Mouse (Mus musculus) limb, embryonic 12.5 days (tissue): ENCODE measurements around the gene A330070K13Rik. TPM values are rescaled to one million over a fixed set of nuclear protein-coding genes. Genes with fewer than 3 reads are reported as not detected.

Source experiments
- ATAC-seq: fragments of 200-750 bp; cut with Nextera tagmentation; 2 replicates; pipeline ENCODE4 v1.8.0; 2017; ENCODE audit warnings: low read depth, moderate TSS enrichment; ENCODE audit not compliant: insufficient number of reproducible peaks, insufficient read depth, low FRiP score, low TSS enrichment
- H3K27ac ChIP-seq: fragments of 300-500 bp; sonication (generic); 2 replicates; pipeline ENCODE4 v1.5.1; 2016; ENCODE audit warnings: mild to moderate bottlenecking, moderate library complexity
- H3K27me3 ChIP-seq: fragments of 300-500 bp; sonication (generic); 2 replicates; pipeline ENCODE4 v1.6.1; 2016; ENCODE audit warnings: mild to moderate bottlenecking, moderate library complexity
- H3K36me3 ChIP-seq: fragments of 300-500 bp; sonication (generic); 2 replicates; pipeline ENCODE4 v1.6.1; 2016; ENCODE audit warnings: mild to moderate bottlenecking, moderate library complexity
- H3K4me1 ChIP-seq: fragments of 300-500 bp; sonication (generic); replicated peaks from 2 replicates; pipeline ENCODE4 v1.6.1; 2016
- H3K4me2 ChIP-seq: fragments of 300-500 bp; sonication (generic); 2 replicates; pipeline ENCODE4 v1.6.1; 2016; ENCODE audit warnings: mild to moderate bottlenecking, moderate library complexity
- H3K4me3 ChIP-seq: fragments of 300-500 bp; sonication (generic); replicated peaks from 2 replicates; pipeline ENCODE4 v1.5.1; 2016; ENCODE audit warnings: mild to moderate bottlenecking
- H3K9ac ChIP-seq: fragments of 300-500 bp; sonication (generic); replicated peaks from 2 replicates; pipeline ENCODE4 v1.6.1; 2016; ENCODE audit warnings: mild to moderate bottlenecking, moderate library complexity
- H3K9me3 ChIP-seq: fragments of 300-500 bp; sonication (generic); 2 replicates; pipeline ENCODE4 v1.6.1; 2016; ENCODE audit warnings: mild to moderate bottlenecking, moderate library complexity
- WGBS: fragments of 180-500 bp; shearing (Covaris S2); methylation state at CpG from one replicate; pipeline ENCODE4 v1.1.7; 2016; 5-methylcytosine and 5-hydroxymethylcytosine counted together
- polyA plus RNA-seq: library from polyadenylated mRNA; unstranded; fragments of >200 nt; fragmentation: Nextera tagmentation; extraction: Ambion mirVana; gene quantifications from 2 replicates; pipeline ENCODE4 v1.2.1, GENCODE M21; 2016

Gene A330070K13Rik
- polyA plus RNA-seq, result not detected in 2 replicates

DNA sequence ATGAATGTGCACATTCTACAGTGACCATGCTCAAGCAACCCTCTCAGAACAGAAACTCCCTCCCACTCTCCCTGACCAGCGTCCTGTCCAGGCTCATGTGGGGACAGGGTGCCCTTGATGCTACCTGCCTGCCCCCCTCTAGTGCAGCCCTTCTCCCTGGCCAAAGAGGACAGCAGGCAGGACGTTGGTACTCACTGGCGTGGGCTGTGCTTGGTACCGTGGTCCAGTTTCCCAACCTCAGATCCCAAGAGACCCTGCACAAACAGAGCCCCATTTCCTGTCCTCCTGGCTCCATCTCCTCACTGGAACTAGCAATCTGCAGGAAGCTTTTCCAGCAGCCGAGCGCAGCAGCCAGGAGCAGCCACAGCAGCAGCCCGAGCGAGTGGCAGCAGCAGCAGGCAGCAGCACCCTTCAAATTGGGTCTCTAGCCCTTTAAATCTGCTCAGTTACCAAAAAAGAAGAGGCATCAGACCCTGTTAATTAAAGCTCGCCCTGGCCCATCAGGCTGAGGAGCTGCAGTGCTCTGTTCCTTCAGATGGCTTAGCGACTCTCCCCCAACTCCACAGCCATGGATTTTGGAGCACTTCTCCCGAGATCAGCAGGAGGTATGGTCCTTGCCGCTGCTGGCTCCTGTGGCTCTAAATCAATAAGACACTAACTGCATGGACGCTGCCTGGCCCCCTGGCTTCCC is at the start of gene A330070K13Rik:
A330070K13Rik (minus strand) TSS at position 410 of the 691 bp plus-strand sequence.
- WGBS, result 13% methylated on average over 13 of the region's 13 CpGs
- H3K9ac ChIP-seq, result no peak within 1 kb of the TSS; the same call in 1 of the 2 replicates

DNA sequence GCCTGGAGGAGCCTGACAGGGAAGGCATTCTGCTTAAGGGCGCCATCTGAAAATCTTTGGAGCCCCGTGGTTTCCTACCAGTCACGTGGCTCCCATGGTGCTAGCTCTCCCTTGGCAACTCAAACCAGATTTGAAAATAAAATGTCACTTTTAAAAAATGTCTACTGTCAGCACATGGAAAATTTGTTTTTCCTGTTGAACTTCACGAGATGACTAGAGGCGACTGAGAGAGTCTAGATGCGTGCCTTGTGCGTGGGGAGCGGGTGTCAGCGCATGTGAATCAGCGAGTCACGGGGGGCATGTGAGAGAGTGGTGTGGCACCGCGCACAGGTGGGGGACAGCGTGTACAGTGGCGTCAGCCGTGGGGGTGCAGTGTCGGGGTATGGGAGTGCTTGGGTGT is 27.1 kb upstream of the A330070K13Rik start:
- 93% methylated on average over 17 of the region's 17 CpGs for WGBS

More for the DNA sequence above, at the start of gene A330070K13Rik:
- no peak within 1 kb of the TSS for H3K27ac ChIP-seq
- H3K36me3 ChIP-seq, result no peaks in the 10 kb centered on the region
- no peak for ATAC-seq
- peaks cover 14% of the 10 kb centered on the region for H3K4me1 ChIP-seq
- H3K4me2 ChIP-seq, result peak within 1 kb of the TSS; percentile 54
- H3K4me3 ChIP-seq, result peak within 1 kb of the TSS; percentile 20
- no peaks in the 10 kb centered on the region for H3K27me3 ChIP-seq
- H3K9me3 ChIP-seq, result no peaks in the 10 kb centered on the region

DNA sequence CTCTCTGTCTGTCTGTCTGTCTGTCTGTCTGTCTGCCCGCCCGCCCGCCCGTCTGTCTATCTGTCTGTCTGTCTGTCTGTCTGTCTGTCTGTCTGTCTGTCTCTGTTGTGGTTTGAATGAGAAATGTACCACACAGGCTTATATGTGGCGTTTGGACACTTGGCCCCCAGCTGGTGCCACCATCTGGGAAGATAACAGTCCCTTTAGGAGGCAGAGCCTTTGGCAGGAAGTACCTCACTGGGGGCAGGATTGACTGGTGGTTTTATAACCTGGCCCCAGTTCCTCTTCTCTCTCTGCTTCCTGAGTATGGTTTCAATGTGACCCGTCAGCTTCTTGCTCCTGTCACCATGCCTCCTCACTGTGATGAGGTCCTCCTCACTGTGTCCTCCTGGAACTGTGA is 25.3 kb upstream of the A330070K13Rik start:
- no peak for ATAC-seq
- peaks cover 15% of the 10 kb centered on the region; the same call in 1 of the 2 replicates for H3K9me3 ChIP-seq
- H3K27ac ChIP-seq, result no peak overlapping the region
- no peak overlapping the region for H3K4me3 ChIP-seq
- H3K36me3 ChIP-seq, result no peaks in the 10 kb centered on the region
- H3K9ac ChIP-seq, result no peak overlapping the region
- H3K27me3 ChIP-seq, result no peaks in the 10 kb centered on the region; the same call in 1 of the 2 replicates
- H3K4me2 ChIP-seq, result no peak overlapping the region
- H3K4me1 ChIP-seq, result no peaks in the 10 kb centered on the region
- WGBS, result 89% methylated on average over 6 of the region's 6 CpGs

More for the DNA sequence above, 27.1 kb upstream of the A330070K13Rik start:
- Histone ChIP-seq H3K9ac (no peak overlapping the region), H3K9me3 (peaks cover 15% of the 10 kb centered on the region; the same call in 1 of the 2 replicates), H3K4me2 (no peak overlapping the region), H3K27ac (no peak overlapping the region), H3K4me3 (no peak overlapping the region), H3K27me3 (no peaks in the 10 kb centered on the region; the same call in 1 of the 2 replicates), H3K4me1 (no peaks in the 10 kb centered on the region), H3K36me3 (no peaks in the 10 kb centered on the region)
- ATAC-seq, result no peak

DNA sequence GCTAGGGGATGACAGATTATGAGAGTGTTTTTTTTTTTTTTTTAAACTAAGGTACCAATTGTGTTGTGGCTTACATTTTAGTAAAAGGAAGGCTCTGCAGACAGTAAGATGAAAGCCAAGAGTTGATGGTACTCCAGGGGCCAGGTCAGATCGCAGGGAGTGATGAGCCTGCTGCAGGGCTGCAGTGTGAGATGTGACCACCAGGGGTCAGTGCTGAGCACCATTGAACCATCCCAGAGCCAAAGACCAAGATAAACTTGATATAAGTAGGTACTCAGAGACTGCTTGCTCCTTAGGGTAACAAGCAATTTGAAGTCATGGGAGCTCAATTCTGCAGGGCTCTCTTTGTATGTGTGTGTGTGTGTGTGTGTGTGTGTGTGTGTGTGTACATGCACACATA is 20.8 kb upstream of the A330070K13Rik start:
- no peak overlapping the region for H3K4me3 ChIP-seq
- H3K27ac ChIP-seq, result no peak overlapping the region
- no peak overlapping the region for H3K4me2 ChIP-seq
- no peak for ATAC-seq
- no peaks in the 10 kb centered on the region for H3K36me3 ChIP-seq
- H3K27me3 ChIP-seq, result no peaks in the 10 kb centered on the region
- H3K4me1 ChIP-seq, result no peaks in the 10 kb centered on the region
- 42% methylated on average over 1 of the region's 1 CpGs for WGBS
- 0 out of 2 replicates have a peak, but pooled peaks cover 12% of the 10 kb centered on the region for H3K9me3 ChIP-seq
- no peak overlapping the region for H3K9ac ChIP-seq

DNA sequence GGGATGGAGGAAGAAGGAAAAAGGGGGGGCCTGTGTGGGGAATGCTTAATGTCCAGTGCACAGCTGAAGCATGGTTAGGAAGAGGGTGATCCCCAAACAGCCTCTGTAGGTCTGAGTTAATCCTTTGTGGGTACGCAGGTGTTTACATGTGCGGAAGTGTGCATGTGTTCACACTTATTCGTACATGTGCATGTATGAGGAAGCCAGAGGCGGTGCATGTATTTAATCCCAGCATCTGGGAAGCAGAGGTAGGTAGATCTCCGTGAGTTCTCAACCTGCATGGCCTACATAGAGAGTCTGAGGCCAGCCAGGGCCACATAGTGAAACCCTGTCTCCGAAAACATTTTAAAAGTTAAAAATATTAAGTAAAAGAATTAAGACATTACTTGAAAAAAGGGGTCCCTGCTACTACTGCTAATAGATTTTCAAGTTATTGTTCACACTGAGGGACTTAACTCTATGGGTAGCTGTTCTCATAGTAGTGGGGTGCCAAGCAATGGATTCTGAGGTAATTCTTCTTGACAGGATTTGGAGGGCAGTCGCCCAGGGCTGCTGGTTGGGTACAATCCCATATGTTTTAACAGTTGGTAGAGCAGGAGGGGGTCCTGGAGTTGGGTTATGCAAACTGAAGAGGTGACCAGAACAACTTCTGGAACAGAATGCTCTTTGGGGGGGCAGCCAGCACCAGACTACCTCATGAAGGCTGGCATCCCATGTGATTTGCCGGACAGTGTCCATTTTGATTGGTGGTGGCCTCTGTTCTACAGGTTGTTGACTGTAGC is 15.9 kb upstream of the A330070K13Rik start:
- 90% methylated on average over 8 of the region's 8 CpGs for WGBS
- Histone ChIP-seq H3K4me1 (no peaks in the 10 kb centered on the region), H3K4me3 (no peak overlapping the region), H3K27me3 (no peaks in the 10 kb centered on the region), H3K9me3 (0 out of 2 replicates have a peak, but pooled peaks cover 12% of the 10 kb centered on the region), H3K27ac (no peak overlapping the region), H3K9ac (no peak overlapping the region), H3K4me2 (no peak overlapping the region), H3K36me3 (no peaks in the 10 kb centered on the region)
- no peak for ATAC-seq

DNA sequence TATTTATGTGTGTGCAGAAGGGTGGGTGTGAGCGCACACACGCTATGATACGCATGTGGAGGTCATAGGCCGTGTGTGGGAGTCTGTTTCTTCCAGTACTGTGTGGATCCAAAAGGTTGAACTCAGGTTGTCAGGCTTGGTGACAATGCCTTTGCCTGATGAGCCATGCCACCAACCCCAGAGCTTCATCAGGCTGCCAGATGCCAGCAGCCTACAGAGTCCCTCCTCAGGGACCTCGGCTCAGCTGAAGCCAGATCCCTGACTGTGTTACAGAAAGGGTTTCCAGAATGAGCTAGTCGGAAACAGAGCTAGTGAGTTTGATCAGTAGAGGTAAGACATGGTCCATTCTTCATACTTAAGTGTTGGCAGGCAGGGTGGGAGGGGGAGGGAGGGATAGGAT is 10.7 kb upstream of the A330070K13Rik start:
- Histone ChIP-seq H3K36me3 (no peaks in the 10 kb centered on the region), H3K4me3 (no peak overlapping the region), H3K27ac (no peak overlapping the region), H3K9ac (no peak overlapping the region), H3K27me3 (no peaks in the 10 kb centered on the region), H3K9me3 (no peaks in the 10 kb centered on the region), H3K4me2 (no peak overlapping the region), H3K4me1 (no peaks in the 10 kb centered on the region)
- WGBS, result 69% methylated on average over 6 of the region's 6 CpGs
- no peak for ATAC-seq

DNA sequence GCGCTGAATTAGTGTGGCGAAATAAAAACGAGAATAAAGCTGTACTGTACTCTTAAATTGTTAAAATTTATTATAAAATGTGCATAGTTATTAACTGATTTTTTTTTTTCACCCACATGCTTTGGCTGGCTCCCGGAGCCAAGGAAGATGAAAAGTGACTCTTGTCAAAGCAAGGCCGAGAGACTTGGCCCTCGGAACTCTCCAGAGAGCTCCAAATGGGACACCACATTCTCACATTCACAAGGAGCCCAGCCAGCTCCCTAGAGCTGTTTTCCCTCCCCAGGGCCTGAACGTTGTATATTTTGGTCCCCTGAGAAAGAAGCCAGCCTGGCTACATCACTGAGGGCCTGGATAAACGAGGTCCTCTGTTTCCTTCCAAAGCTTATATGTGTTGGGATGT is 10.0 kb upstream of the A330070K13Rik start:
- 81% methylated on average over 8 of the region's 8 CpGs for WGBS
- no peak overlapping the region for H3K9ac ChIP-seq
- no peaks in the 10 kb centered on the region for H3K9me3 ChIP-seq
- no peaks in the 10 kb centered on the region for H3K4me1 ChIP-seq
- no peak overlapping the region for H3K4me2 ChIP-seq
- no peak overlapping the region for H3K4me3 ChIP-seq
- ATAC-seq, result no peak
- no peaks in the 10 kb centered on the region for H3K36me3 ChIP-seq
- H3K27me3 ChIP-seq, result no peaks in the 10 kb centered on the region
- H3K27ac ChIP-seq, result no peak overlapping the region

DNA sequence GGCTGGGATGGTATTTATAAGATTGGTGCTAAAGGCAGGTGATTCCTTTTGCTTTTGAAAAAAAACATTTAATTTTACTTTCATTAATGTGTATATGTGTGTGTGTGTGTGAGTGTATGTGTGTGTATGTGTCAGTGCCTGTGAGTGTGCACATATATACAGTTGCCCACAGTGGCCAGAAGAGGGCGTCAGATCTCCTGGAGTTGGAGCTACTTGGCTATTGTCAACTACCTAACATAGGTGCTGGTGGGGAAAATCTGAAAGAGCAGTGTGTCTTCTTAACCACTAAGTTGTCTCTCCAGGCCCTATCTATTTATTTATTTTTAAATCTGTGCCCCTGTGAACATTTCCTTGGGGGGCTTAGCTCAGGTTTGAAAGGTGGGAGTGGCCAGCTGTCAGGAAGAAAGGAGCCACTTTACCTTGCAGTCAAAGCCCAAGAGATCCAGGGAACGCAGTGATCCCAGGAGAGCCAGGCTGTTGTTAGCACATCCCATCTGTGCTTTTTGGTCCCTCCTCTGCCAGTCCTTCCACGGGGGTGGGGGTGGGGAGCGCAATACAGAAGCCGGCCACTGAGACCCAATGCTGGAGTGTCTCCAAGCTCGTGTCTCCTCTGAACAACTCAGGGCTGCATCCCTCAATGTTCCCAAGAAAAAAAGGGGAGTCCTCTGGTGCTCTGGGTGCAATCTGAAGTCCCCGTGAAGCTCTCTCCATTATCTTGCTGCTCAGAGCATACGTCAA is 9.4 kb upstream of the A330070K13Rik start:
- H3K27me3 ChIP-seq, result no peaks in the 10 kb centered on the region
- 60% methylated on average over 8 of the region's 8 CpGs for WGBS
- no peaks in the 10 kb centered on the region for H3K4me1 ChIP-seq
- no peak overlapping the region for H3K4me2 ChIP-seq
- no peaks in the 10 kb centered on the region for H3K9me3 ChIP-seq
- H3K36me3 ChIP-seq, result no peaks in the 10 kb centered on the region
- no peak for ATAC-seq
- H3K27ac ChIP-seq, result no peak overlapping the region
- no peak overlapping the region for H3K4me3 ChIP-seq
- no peak overlapping the region for H3K9ac ChIP-seq

DNA sequence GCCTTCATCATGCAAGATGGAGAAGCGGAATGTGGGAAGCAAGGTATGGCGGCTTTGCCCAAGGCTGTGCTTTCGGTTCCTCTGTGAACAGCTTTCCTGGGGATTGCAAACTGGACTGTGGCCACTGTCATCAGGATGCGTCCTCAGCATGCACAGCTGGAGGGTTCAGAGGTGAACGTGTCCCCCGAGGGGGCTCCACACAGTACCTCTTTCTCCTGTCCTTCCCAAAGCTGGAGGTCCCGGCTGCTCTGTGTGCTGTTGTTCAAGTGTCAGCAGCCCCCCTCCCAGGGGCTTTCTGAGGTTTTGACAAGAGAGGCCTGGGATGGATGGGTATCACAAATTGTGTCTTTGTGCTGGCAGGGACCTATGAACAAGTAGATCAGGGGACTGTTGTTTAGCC is 2.0 kb upstream of the A330070K13Rik start:
- H3K27ac ChIP-seq, result no peak overlapping the region
- no peak overlapping the region for H3K4me3 ChIP-seq
- no peaks in the 10 kb centered on the region for H3K36me3 ChIP-seq
- H3K4me1 ChIP-seq, result peaks cover 14% of the 10 kb centered on the region
- WGBS, result 73% methylated on average over 7 of the region's 7 CpGs
- no peaks in the 10 kb centered on the region for H3K27me3 ChIP-seq
- H3K4me2 ChIP-seq, result no peak overlapping the region
- H3K9ac ChIP-seq, result no peak overlapping the region
- ATAC-seq, result no peak
- no peaks in the 10 kb centered on the region for H3K9me3 ChIP-seq

DNA sequence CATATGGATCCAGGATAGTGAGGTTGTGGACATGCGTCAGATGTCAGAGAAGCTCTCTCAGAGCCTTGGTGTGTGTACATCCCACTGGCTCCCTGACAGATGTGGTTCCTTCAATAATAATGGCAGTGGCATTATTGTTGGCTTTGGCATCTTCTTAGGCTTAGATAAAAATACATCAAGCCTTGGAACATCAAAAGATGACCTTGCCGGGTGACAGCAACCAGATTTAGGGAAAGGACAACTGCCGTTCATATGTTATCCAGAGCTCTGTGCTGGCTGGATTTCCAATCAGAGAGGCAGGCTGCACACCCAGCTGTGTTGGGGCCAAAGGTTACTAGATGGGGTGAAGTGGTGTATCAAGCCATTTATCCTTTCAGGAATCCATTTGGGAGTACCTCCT is 9.0 kb downstream of the A330070K13Rik start:
- Histone ChIP-seq H3K9me3 (no peaks in the 10 kb centered on the region), H3K4me1 (no peaks in the 10 kb centered on the region), H3K27me3 (no peaks in the 10 kb centered on the region), H3K9ac (no peak overlapping the region), H3K27ac (no peak overlapping the region), H3K4me2 (no peak overlapping the region), H3K36me3 (no peaks in the 10 kb centered on the region), H3K4me3 (no peak overlapping the region)
- no peak for ATAC-seq
- WGBS, result 80% methylated on average over 3 of the region's 3 CpGs

DNA sequence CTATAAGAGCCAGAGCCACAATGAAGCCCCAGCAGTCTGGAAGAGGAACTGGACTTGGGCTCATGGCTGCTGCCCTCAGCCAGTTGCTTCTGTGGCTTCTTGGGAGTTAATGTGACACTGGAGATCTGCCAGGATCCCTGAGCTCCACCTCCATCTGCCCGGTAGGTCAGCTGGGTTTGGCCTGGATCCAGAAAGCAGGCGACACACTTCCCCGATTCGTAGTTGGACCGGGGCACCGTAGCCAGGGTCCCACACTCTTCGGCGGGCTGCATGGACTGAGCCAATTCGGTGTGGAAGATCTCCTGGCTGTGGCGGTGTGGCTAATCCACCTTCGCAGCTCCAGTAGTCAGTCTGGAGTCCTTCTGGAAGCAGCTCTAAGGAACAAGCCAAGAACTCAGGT is 15.2 kb downstream of the A330070K13Rik start, which contains the start of gene Caln1:
Caln1 (plus strand) TSS at position 219 of the 400 bp plus-strand sequence.
- ATAC-seq, result no peak
- no peaks in the 10 kb centered on the region for H3K27me3 ChIP-seq
- no peaks in the 10 kb centered on the region for H3K9me3 ChIP-seq
- 87% methylated on average over 11 of the region's 11 CpGs for WGBS
- H3K4me2 ChIP-seq, result no peak within 1 kb of the TSS
- H3K9ac ChIP-seq, result no peak within 1 kb of the TSS
- H3K36me3 ChIP-seq, result no peaks in the 10 kb centered on the region
- H3K4me3 ChIP-seq, result no peak within 1 kb of the TSS
- no peaks in the 10 kb centered on the region for H3K4me1 ChIP-seq
- H3K27ac ChIP-seq, result no peak within 1 kb of the TSS
